Mouse (Mus musculus) spleen, adult 2 months (tissue): ENCODE results near the gene Cass4. TPM values are rescaled to one million over a fixed set of nuclear protein-coding genes. Genes with fewer than 3 reads are reported as not detected.

Experiments used
- DNase-seq, 2 experiments: peaks; one replicate each; pipeline versions ENCODE4 v3.0.0 to v3.0.0-alpha.2; 2012 to 2021; ENCODE audit warnings: low spot score in 2 of 2, low read depth in 1 of 2
- H3K27ac ChIP-seq: fragments of 200-500 bp; 2 replicates; pipeline ENCODE4 v1.5.1; 2012; ENCODE audit warnings: low read length, inconsistent platforms; ENCODE audit not compliant: insufficient read depth
- H3K27me3 ChIP-seq: fragments of 200-500 bp; 2 replicates; pipeline ENCODE4 v1.6.1; 2012; ENCODE audit warnings: mild to moderate bottlenecking, moderate library complexity, low read length, inconsistent platforms; ENCODE audit not compliant: control insufficient read depth, insufficient read depth
- H3K36me3 ChIP-seq: fragments of 200-500 bp; 2 replicates; pipeline ENCODE4 v1.6.1; 2012; ENCODE audit warnings: mild to moderate bottlenecking, low read length, inconsistent platforms; ENCODE audit not compliant: control insufficient read depth, insufficient read depth
- H3K4me1 ChIP-seq: fragments of 200-500 bp; 2 replicates; pipeline ENCODE4 v1.6.1; 2011; ENCODE audit warnings: inconsistent platforms; ENCODE audit not compliant: control insufficient read depth, insufficient read depth, insufficient read length
- H3K4me3 ChIP-seq: fragments of 200-500 bp; 2 replicates; pipeline ENCODE4 v1.5.1; 2011; ENCODE audit warnings: mild to moderate bottlenecking, inconsistent platforms; ENCODE audit not compliant: insufficient read depth, insufficient read length; ENCODE audit errors: extremely low read depth
- CTCF ChIP-seq: fragments of 200-500 bp; IDR thresholded peaks from 2 replicates; pipeline ENCODE4 v1.5.1; 2011; ENCODE audit warnings: mild to moderate bottlenecking, inconsistent platforms; ENCODE audit not compliant: insufficient read depth, insufficient read length, insufficient replicate concordance; ENCODE audit errors: extremely low read depth
- POLR2A ChIP-seq: fragments of 200-500 bp; IDR thresholded peaks from 2 replicates; pipeline ENCODE4 v1.6.1; 2011; ENCODE audit warnings: low read depth, low read length, inconsistent platforms
- WGBS: fragments of 180-500 bp; shearing (Covaris S2); methylation state at CpG from one replicate; pipeline ENCODE4 v1.1.7; 2018; 5-methylcytosine and 5-hydroxymethylcytosine counted together
- polyA plus RNA-seq: library from polyadenylated mRNA; depleted of rRNA; stranded (reverse); fragments of >200 nt; gene quantifications from 2 replicates; pipeline ENCODE4 v1.2.3, GENCODE M21; 2012; rRNA removed

The Cass4 gene
- polyA plus RNA-seq, 1 experiment = 1.6 TPM

GRCm38 (mm10) chr2:172474970-172475369 is 81.4 kb downstream of the Cass4 start:
- Histone ChIP-seq H3K36me3 (peaks cover 1% of the 10 kb centered on the region; the same call in 1 of the 2 replicates), H3K4me1 (no peaks in the 10 kb centered on the region), H3K27ac (no peak overlapping the region), H3K4me3 (no peak overlapping the region), H3K27me3 (no peaks in the 10 kb centered on the region)
- 33% methylated on average over 6 of the region's 6 CpGs for WGBS
- TF ChIP-seq POLR2A = no peak
- TF ChIP-seq CTCF = peak; percentile 20; the same call in 1 of the 2 replicates
- peak; percentile 5 to 36 for DNase-seq

- no peak for DNase-seq
- Histone ChIP-seq H3K36me3 (no peaks in the 10 kb centered on the region), H3K27me3 (no peaks in the 10 kb centered on the region), H3K27ac (no peak overlapping the region), H3K4me1 (no peaks in the 10 kb centered on the region), H3K4me3 (no peak overlapping the region)
- no peak for TF ChIP-seq CTCF
- no peak for TF ChIP-seq POLR2A
- 23% methylated on average over 10 of the region's 10 CpGs for WGBS
Measured at GRCm38 (mm10) chr2:172476707-172477260, 83.2 kb downstream of the Cass4 start.

GRCm38 (mm10) chr2:172477350-172477749 is 83.8 kb downstream of the Cass4 start:
- TF ChIP-seq POLR2A = no peak
- no peak for TF ChIP-seq CTCF
- 28% methylated on average over 3 of the region's 3 CpGs for WGBS
- DNase-seq = no peak

GRCm38 (mm10) chr2:172477860-172478259 is 84.3 kb downstream of the Cass4 start:
- TF ChIP-seq CTCF (peak; percentile 30; the same call in 1 of the 2 replicates), POLR2A (no peak)
- no peak overlapping the region for H3K27ac ChIP-seq
- H3K27me3 ChIP-seq = no peaks in the 10 kb centered on the region
- peak; percentile 3 to 13 for DNase-seq
- WGBS = 7% methylated on average over 2 of the region's 2 CpGs
- no peaks in the 10 kb centered on the region for H3K36me3 ChIP-seq
- no peak overlapping the region for H3K4me3 ChIP-seq
- H3K4me1 ChIP-seq = no peaks in the 10 kb centered on the region

More at GRCm38 (mm10) chr2:172477350-172477749, 83.8 kb downstream of the Cass4 start:
- Histone ChIP-seq H3K4me3 (no peak overlapping the region), H3K36me3 (no peaks in the 10 kb centered on the region), H3K27me3 (no peaks in the 10 kb centered on the region), H3K4me1 (no peaks in the 10 kb centered on the region), H3K27ac (no peak overlapping the region)

GRCm38 (mm10) chr2:172480296-172480695 is 86.7 kb downstream of the Cass4 start:
- no peak for DNase-seq
- H3K27ac ChIP-seq = no peak overlapping the region
- no peaks in the 10 kb centered on the region for H3K27me3 ChIP-seq
- WGBS = 50% methylated on average over 7 of the region's 7 CpGs
- no peaks in the 10 kb centered on the region for H3K4me1 ChIP-seq
- no peak for TF ChIP-seq POLR2A
- no peak for TF ChIP-seq CTCF
- H3K36me3 ChIP-seq = no peaks in the 10 kb centered on the region
- H3K4me3 ChIP-seq = no peak overlapping the region

GRCm38 (mm10) chr2:172481654-172482385 is 88.2 kb downstream of the Cass4 start:
- Histone ChIP-seq H3K4me1 (no peaks in the 10 kb centered on the region), H3K4me3 (no peak overlapping the region), H3K27ac (no peak overlapping the region), H3K27me3 (no peaks in the 10 kb centered on the region), H3K36me3 (no peaks in the 10 kb centered on the region)
- TF ChIP-seq POLR2A (no peak), CTCF (no peak)
- no peak for DNase-seq
- WGBS = 43% methylated on average over 16 of the region's 16 CpGs

Other genes with a start within 250 kb of the Cass4 start
- not detected in 2 replicates for gene Mc3r, start 145.3 kb upstream of the Cass4 start, polyA plus RNA-seq
- gene Fam210b, start 48.2 kb upstream of the Cass4 start, polyA plus RNA-seq = 15.0 and 18.1 TPM in 2 replicates
- gene Aurka, start 23.3 kb upstream of the Cass4 start, polyA plus RNA-seq = 8.1 and 10.0 TPM in 2 replicates
- 26.0 and 31.5 TPM in 2 replicates for gene Cstf1, start 23.1 kb upstream of the Cass4 start, polyA plus RNA-seq
- gene Rtf2, start 46.8 kb downstream of the Cass4 start, polyA plus RNA-seq = 30.9 and 35.0 TPM in 2 replicates
- not detected in 2 replicates for gene Gcnt7, start 64.8 kb downstream of the Cass4 start, polyA plus RNA-seq
- 0.21 TPM in 1 of 2 replicates, not detected in the other for gene Fam209, start 78.7 kb downstream of the Cass4 start, polyA plus RNA-seq
- not detected in 2 replicates for gene Tfap2c, start 155.8 kb downstream of the Cass4 start, polyA plus RNA-seq